Mouse (Mus musculus): Measurements from ENCODE around the gene Cntn4.
"Not testable (repeated sequence)": the region's sequence is repeated elsewhere in the genome, so short reads cannot be mapped to it uniquely, and the experiment has no call there.

The Cntn4 gene

DNA sequence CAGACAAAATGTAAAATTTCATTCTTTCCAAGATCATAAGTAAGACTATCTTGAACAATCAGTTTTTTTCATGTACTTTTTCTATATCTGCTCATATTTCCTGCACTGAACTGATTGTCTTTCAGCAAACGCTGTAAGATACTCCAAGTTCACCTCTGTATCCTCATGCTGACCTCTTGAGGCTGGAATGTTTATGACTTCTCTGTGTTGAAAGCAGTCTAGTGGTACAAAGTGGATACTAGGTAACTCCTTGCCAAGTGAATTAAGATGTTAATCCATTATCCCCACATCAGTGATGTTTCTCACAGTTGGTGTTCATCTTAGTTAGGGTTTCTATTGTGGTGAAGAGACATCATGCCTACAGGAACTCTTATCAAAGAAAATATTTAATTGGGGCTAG is 651.5 kb downstream of the Cntn4 start:
- no peak for DNase-seq (ENCODE audit: low spot score in 2 of 2)

DNA sequence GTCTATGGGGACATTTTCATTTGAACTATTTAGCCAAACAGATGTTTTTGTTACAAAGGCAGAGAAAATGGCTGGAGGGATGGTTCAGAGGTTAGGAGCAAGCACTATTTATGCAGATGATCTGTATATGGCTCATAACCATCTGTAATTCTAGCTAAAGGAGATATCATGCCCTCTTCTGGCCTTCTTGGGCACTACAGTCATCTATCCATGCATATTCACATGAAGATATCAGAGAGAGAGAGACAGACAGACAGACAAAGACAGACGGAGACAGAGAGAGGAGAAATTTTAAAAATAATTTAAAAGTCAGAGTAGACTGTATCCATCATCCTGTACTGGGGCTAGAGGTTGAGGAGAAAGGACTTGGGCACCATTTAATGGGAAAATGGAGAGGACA is 652.2 kb downstream of the Cntn4 start:
- no peak for DNase-seq (ENCODE audit: low spot score in 2 of 2)

DNA sequence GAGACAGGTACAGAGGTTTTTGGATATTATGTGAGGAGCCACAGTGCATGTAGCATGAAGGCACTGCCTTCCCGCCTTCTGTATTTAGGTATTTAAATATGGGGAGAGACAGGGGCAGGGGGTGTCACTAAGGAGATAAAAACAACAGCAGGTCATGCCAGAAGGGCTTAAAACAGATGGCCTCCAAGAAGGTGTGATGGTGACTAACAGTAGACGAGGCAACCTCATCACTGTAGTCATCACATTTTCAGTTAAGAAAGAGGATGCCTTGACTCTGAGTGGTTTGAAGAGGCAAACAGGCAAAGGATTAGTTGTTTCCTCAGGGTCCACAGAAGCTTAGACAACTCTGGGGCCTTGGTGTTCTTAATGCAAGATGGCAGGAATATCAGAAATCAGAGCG is 655.0 kb downstream of the Cntn4 start:
- no peak for DNase-seq (ENCODE audit: low spot score in 2 of 2)

DNA sequence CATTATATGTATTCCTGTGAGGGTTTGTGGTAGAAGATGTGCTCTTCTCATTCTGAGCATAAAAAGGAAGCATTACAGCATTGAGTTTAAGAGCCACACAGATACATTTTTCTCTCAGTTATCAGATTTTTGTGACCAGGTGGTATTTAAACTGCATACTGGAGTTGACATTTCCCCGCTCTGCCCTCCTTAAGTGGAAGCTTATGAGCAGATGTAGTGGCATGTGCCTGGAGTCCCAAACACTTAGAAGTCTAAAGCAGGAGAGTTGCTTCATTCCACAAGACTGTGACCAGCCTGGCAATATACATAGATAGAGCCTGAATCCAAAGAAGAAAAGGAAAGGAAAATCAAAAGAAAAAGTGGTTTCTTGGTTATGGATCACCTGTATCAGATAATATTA is 655.5 kb downstream of the Cntn4 start:
- DNase-seq (ENCODE audit: low spot score in 2 of 2): no peak

DNA sequence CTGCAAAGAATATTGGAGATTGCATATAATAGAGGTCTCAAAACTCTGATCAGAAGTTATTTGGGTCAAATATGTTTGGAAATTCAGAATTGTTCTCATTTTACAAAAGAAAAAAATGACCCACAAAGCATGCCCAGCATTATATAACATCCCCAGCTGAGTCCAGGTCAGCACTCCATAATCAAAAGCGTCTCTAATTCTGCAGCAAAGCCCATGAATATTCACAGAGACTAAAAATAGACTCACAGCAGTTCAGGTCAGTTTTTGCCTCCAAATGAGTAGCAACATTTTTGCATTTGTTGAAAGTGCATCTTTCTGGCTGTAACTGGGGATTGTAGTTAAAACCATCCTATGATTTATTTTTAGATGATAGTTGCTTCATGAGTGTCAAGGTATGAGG is 657.6 kb downstream of the Cntn4 start:
- DNase-seq (ENCODE audit: low spot score in 2 of 2): no peak

DNA sequence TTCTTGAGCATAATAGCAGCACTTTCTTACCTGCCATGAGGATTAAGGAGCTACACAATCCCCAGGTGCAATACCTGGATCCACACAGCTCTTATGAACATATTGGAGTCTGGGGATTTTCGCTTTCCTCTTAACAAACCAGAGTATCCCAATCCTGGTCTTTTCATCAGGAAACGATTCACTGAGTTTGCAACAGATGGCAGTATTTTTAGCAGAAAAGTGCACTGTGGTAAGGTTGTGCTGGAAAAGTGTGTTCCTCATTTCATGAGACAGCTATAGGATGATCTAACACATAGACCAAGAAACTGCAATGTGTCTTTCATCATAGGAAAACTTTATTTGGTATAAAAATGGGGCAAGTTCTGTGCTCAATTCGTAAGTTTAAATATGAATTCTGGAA is 659.3 kb downstream of the Cntn4 start:
- DNase-seq (ENCODE audit: low spot score in 2 of 2): no peak

DNA sequence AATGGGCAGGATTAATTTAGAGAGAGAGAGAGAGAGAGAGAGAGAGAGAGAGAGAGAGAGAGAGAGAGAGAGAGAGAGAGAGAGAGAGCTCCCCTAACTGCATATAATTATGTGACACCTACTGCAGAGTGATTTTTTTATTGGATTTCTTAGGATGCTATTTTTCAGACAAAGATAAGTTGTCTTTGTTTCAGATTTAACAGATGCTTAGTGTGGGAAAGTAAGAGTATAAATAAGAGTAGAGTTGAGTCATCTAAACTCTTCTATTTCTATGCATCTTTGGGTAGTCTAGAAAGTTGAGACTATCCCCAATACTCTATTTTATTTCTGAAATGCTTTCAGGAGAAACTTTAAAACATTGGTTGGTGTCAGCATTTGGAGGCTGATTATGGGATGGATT is 660.4 kb downstream of the Cntn4 start:
- no peak for DNase-seq (ENCODE audit: low spot score in 2 of 2)

DNA sequence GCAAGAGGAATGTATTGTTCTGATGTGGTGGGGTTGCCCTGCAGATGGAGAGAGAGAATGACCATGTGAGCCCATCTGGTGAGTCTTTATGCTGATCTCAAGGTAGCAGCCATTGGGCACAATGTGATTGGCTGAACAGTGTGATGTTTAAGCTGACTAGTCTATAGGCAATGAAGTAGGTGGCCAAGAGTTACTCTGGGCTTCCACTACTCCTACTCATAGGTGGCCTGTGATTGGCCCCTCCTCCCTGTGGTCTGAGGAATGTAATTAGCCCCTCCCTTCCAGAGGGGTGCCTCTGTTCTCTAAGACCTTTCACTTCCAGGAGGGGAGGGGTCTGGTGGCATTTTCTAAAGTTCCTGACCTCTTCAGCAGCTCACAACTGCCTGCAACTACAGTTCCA is 663.7 kb downstream of the Cntn4 start:
- no peak for DNase-seq (ENCODE audit: low spot score in 2 of 2)

DNA sequence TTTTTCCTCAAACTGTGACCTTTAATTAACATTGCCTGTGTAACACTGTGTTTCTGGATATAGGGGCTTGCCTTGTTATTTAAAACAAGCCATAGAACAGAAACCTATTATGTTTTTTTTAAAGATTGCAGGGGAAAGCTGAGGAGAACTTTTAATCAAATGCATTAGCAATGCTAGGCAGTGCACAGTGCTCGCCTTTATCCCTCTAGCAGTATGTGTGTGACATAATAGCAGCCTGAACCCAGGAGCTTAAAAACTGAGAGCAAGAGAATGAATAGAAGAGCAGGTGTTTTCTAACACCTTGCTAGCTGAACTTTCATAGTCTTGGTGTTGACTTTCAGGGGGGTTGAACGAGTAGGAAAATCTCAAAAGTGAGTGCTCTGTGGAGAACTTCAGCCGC is 672.6 kb downstream of the Cntn4 start:
- DNase-seq (ENCODE audit: low spot score in 2 of 2): no peak

DNA sequence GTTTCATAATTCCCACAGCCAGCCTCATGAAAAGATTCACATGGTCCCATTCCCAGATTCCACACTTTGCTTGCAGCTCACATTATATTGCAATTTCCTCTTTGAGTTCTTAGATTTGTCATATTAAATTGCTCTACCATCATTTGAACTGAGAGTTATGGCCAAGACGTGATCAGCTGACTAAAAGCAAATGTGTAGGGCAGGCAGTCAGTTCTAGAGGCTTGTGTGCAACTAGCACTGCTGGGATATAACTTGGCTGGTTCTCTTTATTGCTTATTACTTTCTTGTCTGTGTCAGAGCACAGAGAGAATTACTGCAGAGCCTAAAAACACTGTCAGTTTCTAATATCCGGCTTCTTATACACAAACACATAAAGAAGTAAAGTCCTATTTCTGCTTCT is 673.9 kb downstream of the Cntn4 start:
- no peak for DNase-seq (ENCODE audit: low spot score in 2 of 2)

DNA sequence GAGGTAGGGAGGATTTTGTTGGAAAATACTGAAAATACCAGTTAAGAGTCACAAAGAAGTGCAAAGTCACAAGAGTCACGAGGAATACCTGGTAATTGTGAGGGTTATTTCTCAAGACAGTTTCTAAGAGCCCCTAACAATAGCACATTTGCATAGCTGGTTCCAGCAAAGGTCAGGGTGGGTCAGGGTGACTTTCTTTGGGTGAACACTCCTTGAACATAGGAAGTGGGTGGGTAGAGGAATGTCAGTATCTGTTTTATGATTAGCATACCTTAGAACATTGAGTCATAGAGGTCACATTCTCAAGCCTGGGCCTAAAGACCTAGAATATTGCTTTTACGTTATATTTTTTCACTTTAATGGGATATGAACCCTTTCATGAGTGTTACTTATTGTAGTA is 681.3 kb downstream of the Cntn4 start:
- DNase-seq (ENCODE audit: low spot score in 2 of 2): not testable (repeated sequence)

DNA sequence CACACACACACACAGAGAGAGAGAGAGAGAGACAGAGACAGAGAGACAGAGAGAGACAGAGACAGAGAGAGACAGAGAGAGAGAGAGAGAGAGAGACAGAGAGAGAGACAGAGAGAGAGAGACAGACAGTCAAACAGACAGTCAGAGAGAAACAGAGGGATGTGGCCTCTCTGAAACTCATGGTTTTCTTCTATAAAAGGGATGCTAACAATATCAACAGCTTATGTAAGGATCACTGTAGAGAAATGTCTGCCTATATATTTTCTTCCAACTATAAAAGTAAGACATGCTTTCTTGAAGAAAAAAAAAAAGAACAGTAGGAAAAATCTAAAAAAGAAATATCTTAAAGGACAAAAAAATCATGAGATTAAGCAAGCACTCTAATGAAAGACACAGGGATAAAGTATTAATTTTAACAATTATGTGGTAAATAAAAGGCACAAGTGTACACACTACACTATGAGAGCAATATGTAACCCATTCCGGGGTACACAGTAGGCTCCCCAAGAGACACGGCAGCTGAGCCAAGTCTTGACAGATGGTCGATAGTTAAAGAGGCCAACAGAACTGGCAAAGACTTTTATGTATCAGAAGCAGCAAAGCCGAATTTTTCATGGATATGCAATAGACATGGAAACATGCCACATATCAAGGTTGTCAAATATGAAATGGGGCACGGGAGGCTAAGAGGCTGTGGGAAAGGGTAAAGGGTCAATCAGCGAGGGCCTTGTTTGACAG is 704.0 kb downstream of the Cntn4 start:
- DNase-seq (ENCODE audit: low spot score in 2 of 2): no peak

DNA sequence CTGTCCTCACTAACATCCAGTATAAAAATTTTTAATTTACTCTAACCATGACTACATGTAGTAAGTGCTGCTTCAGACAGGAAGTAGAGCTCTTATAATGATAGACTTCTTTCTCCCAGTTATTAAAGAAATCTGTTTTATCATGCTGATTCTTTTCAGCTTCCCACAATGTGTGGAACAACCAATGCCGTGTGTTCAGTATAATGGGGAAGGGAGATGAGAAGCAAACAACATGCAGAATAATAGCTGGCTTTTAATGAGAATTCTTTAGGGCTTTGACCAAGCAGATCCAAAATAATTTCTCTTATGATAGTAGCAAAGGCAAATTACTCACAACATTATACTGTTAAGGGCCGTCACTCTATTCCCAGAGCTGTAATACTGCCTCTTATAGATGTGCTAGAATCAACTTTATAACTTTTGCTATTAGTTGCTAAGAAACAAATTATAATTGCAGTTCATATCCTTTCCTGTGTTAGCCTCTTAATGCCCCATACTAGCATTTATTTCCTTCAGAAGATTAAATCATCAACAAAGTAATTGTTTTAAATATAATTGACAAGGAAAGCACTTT is 710.5 kb downstream of the Cntn4 start:
- DNase-seq (ENCODE audit: low spot score in 2 of 2): no peak

DNA sequence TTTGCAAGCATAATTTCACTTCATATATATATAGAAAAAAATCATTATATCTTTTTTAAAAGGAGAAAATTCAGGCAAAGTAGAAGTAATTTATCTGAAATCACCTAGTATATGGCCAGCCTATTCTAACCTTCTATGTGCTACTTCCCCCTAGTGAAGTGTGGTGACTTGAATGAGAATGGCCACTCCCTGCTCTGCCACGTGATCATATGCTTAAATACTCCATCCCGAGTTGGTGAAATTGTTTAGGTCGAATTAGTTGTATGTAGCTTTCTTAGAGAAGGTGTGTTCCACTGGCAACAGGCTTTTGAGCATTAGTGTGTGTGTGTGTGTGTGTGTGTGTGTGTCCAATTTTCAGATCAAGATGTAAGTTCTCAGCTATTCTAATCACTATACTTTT is 730.6 kb downstream of the Cntn4 start:
- DNase-seq (ENCODE audit: low spot score in 2 of 2): no peak

DNA sequence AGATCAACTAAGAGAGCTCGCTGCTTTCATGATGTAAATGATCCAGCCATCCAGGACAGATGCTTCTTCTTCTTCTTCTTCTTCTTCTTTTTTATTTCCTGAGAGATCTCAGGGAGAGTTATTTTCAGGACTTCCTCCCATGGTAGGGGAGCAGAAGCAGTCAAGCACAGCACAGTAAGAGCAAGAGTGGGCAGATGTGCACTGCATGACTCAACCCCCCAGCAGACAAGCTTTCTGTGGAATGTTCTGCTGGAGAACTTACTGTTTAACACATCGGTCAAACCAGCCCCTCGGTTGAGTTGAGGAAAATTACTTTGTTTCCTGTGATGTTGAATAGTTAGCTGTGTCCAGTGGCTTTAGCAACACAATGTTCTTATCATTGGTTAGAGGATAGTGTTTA is 731.2 kb downstream of the Cntn4 start:
- DNase-seq (ENCODE audit: low spot score in 2 of 2): no peak

DNA sequence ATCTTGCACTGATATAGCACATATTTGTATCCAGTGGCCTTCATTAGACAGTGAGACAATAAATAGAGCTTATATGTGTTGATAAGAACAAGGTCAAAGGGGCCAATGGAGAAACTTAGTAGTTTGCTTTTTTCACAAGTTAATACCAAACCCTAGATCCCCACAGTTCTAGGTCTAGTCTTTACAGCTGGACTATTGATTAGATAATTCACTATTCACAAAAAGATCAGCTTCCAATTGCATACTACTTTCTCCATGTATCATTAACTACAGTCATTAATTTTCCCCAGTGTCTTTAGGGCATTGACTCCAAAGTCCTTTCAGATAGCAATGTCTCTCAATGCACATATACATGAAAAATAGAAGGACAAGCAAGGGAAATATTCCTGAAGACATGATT is 745.5 kb downstream of the Cntn4 start:
- DNase-seq (ENCODE audit: low spot score in 2 of 2): no peak

DNA sequence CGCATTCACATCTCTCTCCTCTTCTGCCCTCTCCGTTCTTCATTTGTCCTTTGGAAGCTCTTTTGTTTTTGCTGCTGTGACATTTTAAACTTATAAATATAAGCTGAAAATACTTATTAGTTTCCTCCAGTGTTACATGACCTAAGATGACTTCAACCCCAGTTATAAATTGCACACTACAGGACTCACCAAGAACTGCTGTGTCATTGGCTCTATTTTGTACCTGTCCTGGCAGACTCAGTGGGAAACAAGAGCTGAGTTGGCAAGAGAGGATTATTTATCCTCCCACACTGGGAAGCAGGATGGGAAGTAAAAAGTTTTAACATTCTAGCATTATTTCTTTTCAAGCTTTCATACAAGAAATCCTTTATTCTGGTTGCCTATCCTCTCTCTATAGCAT is 746.0 kb downstream of the Cntn4 start:
- no peak for DNase-seq (ENCODE audit: low spot score in 2 of 2)

DNA sequence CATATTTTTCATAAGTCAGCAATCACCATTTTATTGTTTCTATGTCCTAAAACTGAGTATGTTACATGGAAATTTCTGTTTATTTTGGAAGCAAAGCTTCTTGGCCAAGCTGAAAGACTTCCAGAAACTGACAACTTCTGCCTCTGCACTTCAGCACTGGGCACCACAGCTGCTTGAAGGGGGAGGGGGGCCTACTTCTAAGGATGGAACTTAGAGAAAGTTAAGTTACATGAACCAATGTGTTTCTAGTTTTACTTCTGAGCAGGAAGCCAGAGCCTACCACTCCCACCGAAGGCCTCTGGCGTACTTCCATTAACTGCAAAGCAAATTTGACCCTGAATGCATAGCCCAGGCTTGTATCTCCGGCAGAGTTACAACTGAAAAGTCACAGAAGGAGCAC is 749.2 kb downstream of the Cntn4 start:
- no peak for DNase-seq (ENCODE audit: low spot score in 2 of 2)

DNA sequence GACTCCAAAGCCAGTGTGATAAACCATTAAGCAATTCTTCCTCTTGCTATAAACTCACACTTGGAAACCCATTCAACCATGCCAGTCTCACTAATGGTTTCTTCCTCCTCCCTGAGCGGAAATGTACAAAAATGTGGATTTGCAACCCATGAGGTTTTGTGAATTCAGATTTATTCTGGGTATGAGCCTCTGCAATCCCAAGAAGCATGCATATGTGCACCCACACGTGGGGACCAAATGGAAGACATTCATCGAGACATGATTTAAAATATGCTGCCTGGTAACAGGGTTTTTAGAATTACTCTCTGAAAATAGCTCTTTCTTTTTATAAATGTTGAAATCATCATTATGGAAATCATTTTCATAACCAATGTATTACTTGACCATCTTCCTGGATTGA is 754.0 kb downstream of the Cntn4 start:
- DNase-seq (ENCODE audit: low spot score in 2 of 2): no peak

DNA sequence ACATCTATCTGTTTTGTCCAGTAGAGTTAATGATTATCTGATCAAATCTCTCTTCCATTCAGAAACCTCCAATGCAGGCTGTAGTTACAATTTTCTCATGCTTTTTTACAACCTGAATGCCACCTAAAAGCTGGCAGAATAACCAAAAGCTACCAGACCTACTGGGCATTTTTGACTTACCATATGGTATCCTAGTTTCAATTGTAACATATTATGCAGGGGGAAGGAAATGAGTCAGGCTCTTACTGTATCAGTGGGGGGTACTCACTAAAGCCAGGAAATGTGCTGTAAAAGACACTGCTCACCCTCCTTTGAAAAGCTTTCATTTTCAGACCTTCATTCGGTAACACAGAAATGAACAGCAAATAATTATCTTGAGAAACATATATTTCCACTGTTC is 763.3 kb downstream of the Cntn4 start:
- DNase-seq (ENCODE audit: low spot score in 2 of 2): no peak

DNA sequence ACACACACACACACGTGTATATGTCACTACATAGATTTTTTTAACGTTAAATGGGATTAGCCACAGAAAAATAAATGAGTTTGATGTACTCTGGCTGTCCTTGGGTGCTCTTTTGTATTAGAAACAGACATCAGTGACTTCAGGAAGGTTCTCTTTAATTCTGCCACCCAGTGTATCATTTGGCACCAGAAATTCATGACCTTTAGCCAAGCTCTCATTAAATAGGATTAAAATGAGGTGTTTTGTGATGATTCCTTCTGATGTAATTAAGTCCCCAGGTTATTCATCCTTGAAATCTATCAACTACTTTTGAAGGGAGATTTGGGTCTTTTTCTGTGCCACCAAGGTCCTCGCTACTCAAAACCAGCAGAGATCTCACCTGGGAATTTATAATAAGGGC is 763.8 kb downstream of the Cntn4 start:
- DNase-seq (ENCODE audit: low spot score in 2 of 2): no peak

DNA sequence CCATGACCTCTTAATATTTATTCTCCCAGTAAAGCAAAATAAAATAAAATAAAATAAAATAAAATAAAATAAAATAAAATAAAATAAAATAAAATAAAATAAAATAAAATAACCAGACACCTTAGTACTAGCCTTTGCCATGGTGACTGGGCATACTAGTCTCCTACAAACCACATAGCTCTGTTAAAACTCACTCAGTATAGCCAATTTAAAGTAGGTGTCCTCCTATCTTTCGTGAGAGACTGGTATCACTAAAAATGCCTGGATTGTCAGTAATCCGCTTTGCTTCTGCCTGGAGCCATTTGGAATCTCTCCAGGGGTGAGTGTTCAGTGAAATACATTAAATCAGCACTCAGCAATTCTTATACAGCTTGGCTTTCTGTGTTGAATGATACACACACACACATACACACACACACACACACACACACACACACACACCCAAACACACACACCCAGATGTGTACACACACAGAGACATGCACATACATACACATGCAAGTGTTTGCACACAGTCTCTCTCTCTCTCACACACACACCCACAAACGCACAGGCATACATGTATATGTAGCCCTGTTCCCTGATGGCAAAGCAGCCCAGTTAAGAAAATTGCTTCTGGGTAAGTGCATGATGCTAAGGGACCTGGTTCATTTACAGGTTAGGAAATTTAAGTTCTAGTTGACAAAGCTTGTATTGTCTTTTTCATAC is 776.8 kb downstream of the Cntn4 start:
- no peak for DNase-seq (ENCODE audit: low spot score in 2 of 2)

DNA sequence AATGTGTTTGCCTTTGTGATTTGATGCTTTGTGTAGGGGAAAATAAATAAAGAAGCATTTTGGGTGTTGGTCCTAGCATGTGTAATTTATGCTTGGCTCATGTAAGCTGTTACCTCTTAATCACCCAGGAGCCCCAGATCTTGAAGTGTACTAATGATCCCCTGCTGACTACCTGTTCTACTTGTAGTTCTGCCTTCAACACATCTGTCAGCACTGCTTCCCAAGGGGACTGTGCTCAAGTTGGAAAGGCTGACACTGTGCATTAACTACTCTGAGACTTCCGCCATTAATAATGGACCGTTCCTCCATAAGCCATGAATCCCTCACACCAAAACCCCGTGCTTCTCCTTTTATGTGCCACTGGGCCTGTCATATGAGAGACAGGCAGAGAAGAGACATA is 778.2 kb downstream of the Cntn4 start:
- DNase-seq (ENCODE audit: low spot score in 2 of 2): no peak
